In the genomic region with DNA sequence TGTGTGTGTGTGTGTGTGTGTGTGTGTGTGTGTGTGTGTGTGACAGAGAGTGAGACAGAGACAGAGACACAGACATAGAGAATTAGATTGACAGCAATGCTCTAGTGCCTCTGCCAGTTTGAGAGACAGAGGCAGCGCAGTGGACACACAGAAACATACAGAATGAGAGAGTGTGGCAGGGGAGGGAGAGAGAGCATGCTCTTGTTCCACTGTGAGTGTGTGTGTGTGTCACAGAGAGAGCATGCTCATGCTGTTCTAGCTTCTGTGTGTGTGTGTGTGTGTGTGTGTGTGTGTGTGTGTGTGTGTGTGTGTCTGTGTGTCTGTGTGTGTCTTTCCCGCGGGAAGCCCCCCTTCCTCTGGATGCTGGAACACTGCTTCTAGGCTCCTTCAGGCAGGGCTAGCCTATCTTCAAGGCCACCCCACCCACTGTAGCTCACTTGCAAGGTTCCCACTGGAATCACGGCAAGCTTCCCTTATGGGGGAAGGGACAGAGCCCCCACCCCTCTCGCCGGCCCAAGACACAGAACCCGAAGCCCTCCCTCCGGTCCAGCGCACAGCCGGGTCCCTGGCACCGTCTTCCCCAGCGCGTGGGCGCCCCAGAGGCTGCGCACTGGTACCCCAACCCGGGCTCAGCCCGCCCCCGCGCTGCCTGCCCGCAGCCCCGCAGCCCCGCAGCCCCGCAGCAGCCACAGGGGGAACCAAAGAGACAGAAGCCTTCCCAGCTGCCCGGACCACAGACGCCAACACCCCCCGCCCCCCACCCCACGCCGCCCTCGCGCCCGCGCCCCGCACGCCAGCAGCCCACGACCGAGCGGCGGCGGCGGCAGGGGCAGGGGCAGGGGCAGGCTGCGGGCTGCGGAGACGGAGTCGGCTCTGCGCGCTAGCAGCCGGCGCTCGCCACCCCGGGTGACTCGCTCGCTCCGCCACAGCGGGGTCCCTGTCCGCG, we compare ENCODE assay signal across 8 mouse cellular contexts.
DNase-seq lines count a peak whose midpoint lies in the region; ATAC-seq and TF ChIP-seq lines count a peak whose summit lies in the region.
"Not testable (repeated sequence)": the region's sequence is repeated elsewhere in the genome, so short reads cannot be mapped to it uniquely, and the experiment has no call there.

No protein-coding gene starts in this region.

- H3K36me3 ChIP-seq in forebrain, embryonic 13.5 days (ENCODE audit: poor library complexity, severe bottlenecking); heart, embryonic 16.5 days (ENCODE audit: control insufficient read depth, insufficient read depth); hindbrain, postnatal 0 days (ENCODE audit: insufficient read depth, low read length); kidney, postnatal 0 days (ENCODE audit: insufficient read depth, low read length); lung, postnatal 0 days (ENCODE audit: insufficient read depth, low read length); midbrain, postnatal 0 days (ENCODE audit: insufficient read depth, low read length); stomach, embryonic 16.5 days (ENCODE audit: control insufficient read depth, insufficient read depth, low read length): not testable (repeated sequence)

- not testable (repeated sequence) for H3K4me3 ChIP-seq in forebrain, embryonic 13.5 days; heart, embryonic 16.5 days (ENCODE audit: low read length); hindbrain, postnatal 0 days (ENCODE audit: low read length); kidney, postnatal 0 days (replicated peaks; ENCODE audit: low read depth, low read length); lung, postnatal 0 days (ENCODE audit: low read depth, low read length); midbrain, postnatal 0 days (ENCODE audit: low read depth, low read length); stomach, embryonic 16.5 days (replicated peaks; ENCODE audit: low read length)

- not testable (repeated sequence) for H3K27ac ChIP-seq in forebrain, embryonic 13.5 days; heart, embryonic 16.5 days (ENCODE audit: low read length); hindbrain, postnatal 0 days; kidney, postnatal 0 days; lung, postnatal 0 days (ENCODE audit: low read length); midbrain, postnatal 0 days (ENCODE audit: low read depth, low read length); stomach, embryonic 16.5 days (ENCODE audit: low read length)

- TF ChIP-seq CTCF in hindbrain, postnatal 0 days (IDR thresholded peaks at IDR 0.05; ENCODE audit: low read depth); kidney, postnatal 0 days (IDR thresholded peaks at IDR 0.05; ENCODE audit: low read depth); lung, postnatal 0 days (IDR thresholded peaks at IDR 0.05); midbrain, postnatal 0 days (IDR thresholded peaks at IDR 0.05): not testable (repeated sequence)

- H3K9ac ChIP-seq in forebrain, embryonic 13.5 days; heart, embryonic 16.5 days (ENCODE audit: low read length); hindbrain, postnatal 0 days (replicated peaks; ENCODE audit: low read length); kidney, postnatal 0 days (ENCODE audit: low read depth, low read length); lung, postnatal 0 days (replicated peaks; ENCODE audit: low read depth); midbrain, postnatal 0 days (replicated peaks; ENCODE audit: low read length, poor library complexity, severe bottlenecking); stomach, embryonic 16.5 days (ENCODE audit: low read length): not testable (repeated sequence)

- not testable (repeated sequence) for H3K27me3 ChIP-seq in forebrain, embryonic 13.5 days; heart, embryonic 16.5 days (ENCODE audit: control insufficient read depth, insufficient read depth, low read length); hindbrain, postnatal 0 days (ENCODE audit: insufficient read depth, low read length); kidney, postnatal 0 days (ENCODE audit: insufficient read depth, low read length); lung, postnatal 0 days (replicated peaks; ENCODE audit: insufficient read depth, low read length); midbrain, postnatal 0 days (ENCODE audit: insufficient read depth, low read length); stomach, embryonic 16.5 days (ENCODE audit: control insufficient read depth, insufficient read depth, low read length)

- TF ChIP-seq EP300 in lung, postnatal 0 days (IDR thresholded peaks at IDR 0.05), result not testable (repeated sequence)

- H3K4me2 ChIP-seq in forebrain, embryonic 13.5 days; heart, embryonic 16.5 days (ENCODE audit: low read depth, low read length); hindbrain, postnatal 0 days (ENCODE audit: low read depth, low read length); kidney, postnatal 0 days (ENCODE audit: low read length); lung, postnatal 0 days (replicated peaks; ENCODE audit: low read depth, low read length); midbrain, postnatal 0 days (ENCODE audit: low read depth, low read length, poor library complexity, severe bottlenecking); stomach, embryonic 16.5 days (ENCODE audit: low read depth, low read length): not testable (repeated sequence)

- not testable (repeated sequence) for H3K9me3 ChIP-seq in forebrain, embryonic 13.5 days (replicated peaks); heart, embryonic 16.5 days (replicated peaks; ENCODE audit: control insufficient read depth, low read length); hindbrain, postnatal 0 days (ENCODE audit: low read length); kidney, postnatal 0 days (replicated peaks; ENCODE audit: low read length); lung, postnatal 0 days (ENCODE audit: low read length); midbrain, postnatal 0 days (ENCODE audit: low read length); stomach, embryonic 16.5 days (replicated peaks; ENCODE audit: control insufficient read depth, low read length)

- H3K4me1 ChIP-seq in forebrain, embryonic 13.5 days; heart, embryonic 16.5 days (ENCODE audit: control insufficient read depth, insufficient read depth, low read length); hindbrain, postnatal 0 days (ENCODE audit: insufficient read depth, low read length); kidney, postnatal 0 days (replicated peaks; ENCODE audit: insufficient read depth, low read length); lung, postnatal 0 days (ENCODE audit: insufficient read depth, low read depth, low read length); midbrain, postnatal 0 days (ENCODE audit: insufficient read depth, low read length); stomach, embryonic 16.5 days (ENCODE audit: control insufficient read depth, insufficient read depth, low read length): not testable (repeated sequence)

- no CpG with 5 or more reads among the region's 56 CpGs for WGBS in forebrain, embryonic 13.5 days
- WGBS in heart, embryonic 16.5 days, result 20% methylated on average over 2 of the region's 56 CpGs
- WGBS in hindbrain, postnatal 0 days, result 20% methylated on average over 2 of the region's 56 CpGs
- no CpG with 5 or more reads among the region's 56 CpGs for WGBS in kidney, postnatal 0 days
- whole genome bisulfite sequencing in lung, postnatal 0 days, result 40% methylated on average over 2 of the region's 56 CpGs
- no CpG with 5 or more reads among the region's 56 CpGs for WGBS in midbrain, postnatal 0 days
- no CpG with 5 or more reads among the region's 56 CpGs for WGBS in stomach, embryonic 16.5 days

- not testable (repeated sequence) for DNase-seq in hindbrain, postnatal 0 days (ENCODE audit: low spot score); kidney, postnatal 0 days (ENCODE audit: low spot score); lung, postnatal 0 days (ENCODE audit: low spot score); midbrain, postnatal 0 days (ENCODE audit: low spot score)

- ATAC-seq in common myeloid progenitor, adult 5-6 weeks (replicated peaks; ENCODE audit: low read depth, poor library complexity, severe bottlenecking), result 0 out of 2 replicates have a peak, but pooled peaks have one; percentile 13
- peak; percentile 91 for ATAC-seq in forebrain, embryonic 13.5 days
- ATAC-seq in heart, embryonic 16.5 days (replicated peaks; ENCODE audit: extremely low read depth, insufficient read depth, low FRiP score), result peak; percentile 37; the same call in 1 of the 2 replicates
- ATAC-seq in hindbrain, postnatal 0 days, result peak; percentile 87
- ATAC-seq in kidney, postnatal 0 days (replicated peaks; ENCODE audit: low FRiP score, low read depth), result peak; percentile 63; the same call in 1 of the 2 replicates
- peak; percentile 37 for ATAC-seq in lung, postnatal 0 days
- ATAC-seq in midbrain, postnatal 0 days (ENCODE audit: low FRiP score), result peak; percentile 89
- ATAC-seq in stomach, embryonic 16.5 days (ENCODE audit: insufficient read depth, low FRiP score), result peak; percentile 51

Comparison
In these comparisons a context has a peak if more than half of its experiments do, and no peak if none do; other contexts are left out.
1. ATAC-seq: peak in every context shown above with its lines; median percentile 91 in forebrain, embryonic 13.5 days; 89 in midbrain, postnatal 0 days; 87 in hindbrain, postnatal 0 days; 63 in kidney, postnatal 0 days; 51 in stomach, embryonic 16.5 days; 37 in heart, embryonic 16.5 days; 37 in lung, postnatal 0 days; 13 in common myeloid progenitor, adult 5-6 weeks.